Mouse (Mus musculus): ENCODE measurements around the gene Nol11. TPM values are rescaled to one million over a fixed set of nuclear protein-coding genes. Genes with fewer than 3 reads are reported as not detected.

Gene Nol11
- polyA plus RNA-seq, 1 experiment from 2014 or later = 45.6 TPM

Other genes with a start within 250 kb of the Nol11 start
- gene Kpna2, start 189.8 kb downstream of the Nol11 start, polyA plus RNA-seq (2016; fragmentation: Nextera tagmentation; extraction: Ambion mirVana) = 301 and 321 TPM in 2 replicates
- gene 1810010H24Rik, start 163.7 kb downstream of the Nol11 start, polyA plus RNA-seq (2016; fragmentation: Nextera tagmentation; extraction: Ambion mirVana) = 1.1 and 2.2 TPM in 2 replicates
- 19.6 and 21.7 TPM in 2 replicates for gene Bptf, start 57.3 kb downstream of the Nol11 start, polyA plus RNA-seq (2016; fragmentation: Nextera tagmentation; extraction: Ambion mirVana)

Measured in heart, embryonic 12.5 days (tissue).